Mouse (Mus musculus): ENCODE data around the gene Gm20696.

GRCm38 (mm10) chr6:99320444-99320843 is 346.2 kb downstream of the Gm20696 start:
- no peak for TF ChIP-seq CTCF (IDR thresholded peaks at IDR 0.05; ENCODE audit: low read depth, low read length)
- TF ChIP-seq POLR2AphosphoS5 (IDR thresholded peaks at IDR 0.05; ENCODE audit: insufficient replicate concordance, low read depth, low read length): no peak

Data from G1E (cell line).